Mouse (Mus musculus): ENCODE results near the gene Npas2.

The Npas2 gene

DNA sequence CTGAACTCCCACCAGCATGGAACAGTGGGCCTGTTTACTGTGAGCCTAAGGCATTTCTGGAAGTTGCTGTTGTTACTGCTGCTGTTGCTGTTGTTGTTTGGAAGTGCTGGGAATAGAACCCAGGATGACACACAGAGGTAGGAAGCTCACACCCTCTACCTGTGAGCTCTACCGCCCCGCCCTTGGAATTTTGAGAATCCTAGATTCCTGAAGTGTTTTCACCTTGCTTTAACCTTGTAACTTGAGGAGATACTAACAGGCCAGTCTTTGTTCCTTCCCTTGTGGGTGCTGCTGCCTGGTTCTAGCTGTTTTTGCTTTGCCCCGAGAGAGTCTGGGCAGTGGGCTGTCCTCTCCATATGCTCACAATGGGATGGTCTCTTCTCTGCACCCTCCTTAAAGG lies 98.5 kb downstream of the Npas2 start:
- TF ChIP-seq GATA4 (IDR thresholded peaks at IDR 0.05; ENCODE audit: insufficient replicate concordance, low read length) = no peak

DNA sequence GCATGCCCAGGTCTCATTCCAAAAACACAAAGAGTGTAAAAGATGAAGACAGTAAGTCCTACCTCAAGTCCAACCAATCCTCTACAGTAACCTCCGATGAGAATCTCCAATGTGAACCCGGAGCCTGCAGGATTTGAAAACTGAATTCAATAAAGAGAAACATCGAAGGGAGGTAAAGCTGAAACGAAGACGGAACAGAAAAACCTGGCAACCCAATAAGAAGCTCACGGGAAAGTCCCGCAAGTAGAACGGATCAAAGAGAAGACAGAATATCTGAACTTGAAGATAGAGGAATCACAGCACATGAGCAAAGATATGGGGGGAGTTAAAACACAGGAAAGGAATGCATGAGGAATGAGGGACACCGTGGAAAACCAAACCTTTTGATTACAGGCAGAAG lies 104.8 kb downstream of the Npas2 start:
- no peak for TF ChIP-seq GATA4 (IDR thresholded peaks at IDR 0.05; ENCODE audit: insufficient replicate concordance, low read length)

DNA sequence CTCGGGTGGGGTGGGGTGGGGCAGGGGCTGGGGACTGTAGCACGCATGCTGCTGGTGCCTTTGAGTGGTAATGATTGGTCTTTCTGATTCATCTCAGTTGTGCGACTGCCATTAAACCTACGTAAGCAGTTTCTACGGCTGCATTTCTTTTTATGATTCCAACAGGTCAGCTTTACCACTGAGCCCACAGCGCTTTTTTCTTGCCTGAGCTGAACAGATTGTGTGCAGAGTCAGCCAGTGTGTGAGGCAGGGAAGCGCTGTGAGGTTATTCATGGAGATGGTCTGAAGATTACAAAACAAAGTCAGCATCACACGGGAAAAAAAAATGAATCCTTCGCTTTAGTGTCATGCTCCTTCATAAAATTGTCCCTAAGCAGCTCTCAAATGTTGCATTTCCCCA lies 106.7 kb downstream of the Npas2 start:
- no peak for TF ChIP-seq GATA4 (IDR thresholded peaks at IDR 0.05; ENCODE audit: insufficient replicate concordance, low read length)

DNA sequence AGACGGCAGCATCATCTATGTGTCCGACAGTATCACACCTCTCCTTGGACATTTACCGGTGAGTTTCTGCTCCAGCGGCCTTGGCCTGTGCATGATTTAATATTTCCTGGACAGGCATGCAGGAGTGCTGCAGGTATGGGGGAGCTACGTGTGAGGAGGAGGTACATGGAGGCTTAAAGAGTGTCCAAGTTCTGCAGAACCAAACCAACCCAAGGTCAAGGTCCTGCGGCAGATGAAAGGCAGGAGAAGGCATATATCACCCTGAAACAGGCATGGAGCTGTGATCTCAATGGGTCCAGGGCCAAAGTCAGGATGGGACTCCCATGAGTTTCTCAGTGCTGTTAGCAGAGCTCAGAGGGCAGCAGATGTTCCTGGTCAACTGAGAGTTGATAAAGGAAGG lies 107.1 kb downstream of the Npas2 start:
- TF ChIP-seq GATA4 (IDR thresholded peaks at IDR 0.05; ENCODE audit: insufficient replicate concordance, low read length) = no peak

DNA sequence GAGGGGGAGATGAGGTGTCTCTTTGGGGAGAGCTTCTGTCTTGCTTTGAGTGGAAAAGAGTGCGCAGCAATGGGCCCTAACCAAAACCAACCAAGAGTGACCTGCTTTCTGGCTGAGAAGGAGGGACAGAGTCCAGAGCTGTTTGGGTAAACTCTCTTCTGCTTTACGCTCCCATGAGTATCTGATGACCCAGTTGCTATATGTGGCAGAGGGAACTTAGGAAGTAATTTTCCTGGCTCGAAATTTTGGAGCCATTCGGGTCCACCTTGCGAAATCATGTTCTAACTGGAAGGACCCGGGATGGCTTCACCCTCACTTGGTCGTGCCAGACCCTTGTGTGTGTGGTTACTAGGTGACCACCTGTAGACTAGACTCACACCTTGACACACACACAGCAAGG lies 108.7 kb downstream of the Npas2 start:
- TF ChIP-seq GATA4 (IDR thresholded peaks at IDR 0.05; ENCODE audit: insufficient replicate concordance, low read length) = no peak

DNA sequence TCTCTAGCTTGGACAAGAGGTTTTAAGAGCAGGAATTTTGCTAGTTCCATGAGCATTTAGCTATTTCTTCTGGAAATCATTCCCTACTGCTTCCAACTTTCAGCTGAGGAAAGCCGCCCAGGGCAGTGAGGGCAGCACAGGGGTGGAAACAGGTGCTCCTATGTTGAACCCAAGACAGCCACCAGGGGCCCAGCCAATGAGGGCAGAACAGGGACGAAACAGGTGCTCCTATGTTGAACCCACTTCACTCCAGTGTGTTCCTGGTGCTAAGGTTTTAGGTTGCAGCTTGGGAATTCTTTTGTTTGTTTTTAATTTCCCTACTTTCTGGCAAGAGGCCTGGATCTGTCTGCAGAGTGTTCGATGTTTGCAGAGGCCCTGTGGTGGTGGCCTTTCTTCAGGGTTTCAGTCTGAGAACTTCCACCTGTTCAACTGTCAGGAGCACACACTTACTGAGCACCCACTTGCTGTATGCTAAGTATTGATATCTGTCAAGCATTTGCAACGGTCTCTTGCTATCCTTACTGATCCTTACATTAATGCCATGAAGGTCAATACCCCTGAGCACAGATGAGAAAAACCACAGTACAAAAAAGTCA lies 109.6 kb downstream of the Npas2 start:
- no peak for TF ChIP-seq GATA4 (IDR thresholded peaks at IDR 0.05; ENCODE audit: insufficient replicate concordance, low read length)

DNA sequence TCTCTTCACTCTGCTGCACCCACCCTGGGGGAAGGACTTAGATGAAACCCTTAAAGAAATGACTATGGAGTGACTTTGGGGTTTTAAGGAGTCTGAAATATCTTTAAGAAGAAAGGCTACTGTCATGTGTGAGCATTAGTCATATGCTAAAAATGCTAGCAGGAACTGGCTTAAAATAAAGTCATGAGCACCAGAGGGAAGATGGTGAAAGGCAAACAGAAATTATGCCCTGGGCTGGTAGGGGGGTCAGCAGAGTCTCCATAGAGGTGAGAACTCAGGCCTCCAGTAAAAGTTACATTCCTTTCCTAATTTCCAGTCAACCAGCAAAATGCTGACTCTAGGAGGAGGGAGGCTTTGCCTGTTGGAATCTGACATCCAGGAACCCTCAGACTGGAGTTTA lies 113.8 kb downstream of the Npas2 start:
- no peak for TF ChIP-seq GATA4 (IDR thresholded peaks at IDR 0.05; ENCODE audit: insufficient replicate concordance, low read length)

DNA sequence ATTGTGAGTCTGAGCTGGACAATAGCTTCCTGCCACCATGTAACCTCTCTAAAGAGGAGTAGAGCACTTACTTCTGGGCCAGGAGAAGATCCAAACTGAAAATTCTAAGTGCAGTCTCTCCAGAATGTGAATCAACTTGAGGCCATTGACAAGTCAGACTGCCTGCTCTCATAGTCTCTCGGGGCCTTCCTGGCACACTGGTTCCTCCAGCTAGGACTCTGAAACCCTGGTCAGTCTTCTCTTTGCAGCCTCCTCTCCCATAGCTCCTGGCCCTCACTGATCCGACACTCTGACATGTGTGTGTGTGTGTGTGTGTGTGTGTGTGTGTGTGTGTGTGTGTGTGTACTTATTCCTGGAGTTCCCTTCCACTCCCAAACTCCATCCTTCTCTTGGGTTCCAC lies 114.4 kb downstream of the Npas2 start:
- TF ChIP-seq GATA4 (IDR thresholded peaks at IDR 0.05; ENCODE audit: insufficient replicate concordance, low read length) = no peak

DNA sequence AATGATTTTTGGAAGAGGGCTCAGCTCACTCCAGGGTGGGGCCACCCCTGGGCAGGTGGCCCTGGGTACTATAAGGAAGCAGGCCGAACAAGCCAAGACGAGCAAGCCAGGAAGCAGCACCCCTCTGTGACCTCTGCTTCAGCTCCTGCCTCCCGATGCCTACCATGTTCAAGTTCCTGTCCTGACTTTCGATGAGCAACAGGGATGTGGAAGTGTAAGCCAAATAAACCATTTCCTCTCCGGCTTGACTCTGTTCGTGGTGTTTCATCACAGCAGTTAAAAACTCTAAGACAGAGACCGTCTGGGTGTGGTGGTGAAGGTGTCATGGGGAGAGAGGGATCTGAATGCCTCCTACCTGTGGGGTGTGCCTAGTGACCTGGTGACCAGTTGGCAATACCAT lies 116.0 kb downstream of the Npas2 start:
- no peak for TF ChIP-seq GATA4 (IDR thresholded peaks at IDR 0.05; ENCODE audit: insufficient replicate concordance, low read length)

DNA sequence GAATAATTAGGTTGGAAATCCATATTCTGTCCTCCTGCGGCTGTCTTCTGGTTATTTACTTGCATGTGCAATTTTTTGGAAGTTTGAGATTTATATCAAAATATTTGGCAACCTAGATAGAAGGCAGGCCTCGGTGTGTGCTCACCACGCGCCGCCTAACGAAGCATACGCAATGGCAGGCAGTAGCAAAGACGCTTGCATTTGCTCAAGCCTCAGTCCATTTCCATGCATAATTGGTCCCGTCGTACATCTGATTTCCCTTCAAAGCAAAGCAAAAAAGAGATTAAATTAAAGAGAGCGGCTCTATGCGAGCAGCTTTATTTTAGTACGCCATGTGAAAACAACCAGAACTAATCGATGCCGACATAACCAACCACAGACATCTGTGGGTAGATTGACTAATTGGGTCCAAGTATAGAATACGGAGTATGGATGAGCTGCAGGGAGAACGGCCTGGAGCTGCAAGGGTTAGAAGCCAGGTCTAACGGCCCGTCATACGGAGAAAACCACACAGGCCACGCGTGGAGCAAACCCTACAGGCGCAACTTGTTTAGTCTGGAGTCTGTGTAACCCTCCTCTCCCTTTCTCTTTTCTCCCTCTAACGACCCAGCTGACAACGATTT lies 118.9 kb downstream of the Npas2 start:
- no peak for TF ChIP-seq GATA4 (IDR thresholded peaks at IDR 0.05; ENCODE audit: insufficient replicate concordance, low read length)

DNA sequence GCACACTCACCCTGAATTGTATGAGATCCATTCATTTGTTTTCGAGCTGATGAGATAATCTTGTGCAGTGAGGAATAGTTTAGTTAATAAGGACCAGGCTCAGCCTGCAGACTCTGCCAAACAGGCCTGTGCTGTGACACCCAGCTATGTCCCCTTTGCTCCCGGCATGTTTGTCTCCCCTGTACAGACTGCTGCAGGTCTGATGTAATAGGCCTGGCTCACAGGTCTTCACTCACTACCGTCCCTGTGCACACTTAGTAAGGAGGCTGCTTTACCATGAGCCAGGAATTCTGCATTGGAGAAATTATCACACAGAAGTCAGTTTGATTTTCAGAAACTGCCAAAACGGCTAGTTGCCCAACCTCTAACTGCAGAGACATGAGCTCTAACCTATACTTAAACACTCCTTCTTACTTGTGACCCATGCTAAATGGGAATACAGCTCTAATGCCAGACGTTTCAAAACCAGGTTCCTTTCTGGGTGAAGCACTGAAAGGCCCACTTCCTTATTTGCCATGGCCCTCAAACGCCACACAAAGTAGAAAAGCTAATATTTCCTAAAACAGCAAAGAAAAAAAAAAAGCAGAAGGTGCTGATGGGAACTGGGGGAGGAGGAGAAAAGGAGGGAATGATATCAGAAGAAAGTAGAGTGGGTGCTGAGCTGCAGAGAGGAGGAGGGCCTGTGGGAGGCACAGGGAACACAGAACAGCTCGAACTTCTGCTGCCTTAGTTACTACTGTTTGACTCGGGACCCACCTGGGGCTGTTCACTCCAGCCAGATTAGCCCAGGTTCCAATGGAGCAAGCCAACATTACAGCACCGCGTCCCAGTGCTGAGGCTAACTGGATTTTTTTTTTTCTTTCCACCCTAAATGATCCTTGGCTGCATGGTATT lies 120.1 kb downstream of the Npas2 start:
- TF ChIP-seq GATA4 (IDR thresholded peaks at IDR 0.05; ENCODE audit: insufficient replicate concordance, low read length) = no peak

DNA sequence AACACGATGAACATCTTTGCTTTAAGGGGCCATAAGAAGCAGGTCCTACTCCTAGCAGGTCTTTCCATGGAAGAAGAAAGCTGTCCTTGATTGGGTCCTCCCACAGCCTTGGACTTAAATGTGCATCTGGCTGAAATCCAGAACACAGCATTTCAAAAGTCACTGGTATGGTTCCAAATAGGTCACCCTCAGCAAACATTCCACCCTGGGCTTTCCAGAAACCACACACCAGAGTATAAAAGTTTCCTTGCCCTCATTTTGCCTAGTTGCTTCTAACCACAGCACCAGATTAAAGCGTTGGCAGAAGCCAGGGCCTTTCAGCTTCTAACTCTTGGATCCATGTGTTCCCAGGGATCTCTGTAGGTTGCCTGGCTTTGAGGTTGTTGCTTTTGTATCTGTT lies 124.4 kb downstream of the Npas2 start:
- TF ChIP-seq GATA4 (IDR thresholded peaks at IDR 0.05; ENCODE audit: insufficient replicate concordance, low read length) = no peak

DNA sequence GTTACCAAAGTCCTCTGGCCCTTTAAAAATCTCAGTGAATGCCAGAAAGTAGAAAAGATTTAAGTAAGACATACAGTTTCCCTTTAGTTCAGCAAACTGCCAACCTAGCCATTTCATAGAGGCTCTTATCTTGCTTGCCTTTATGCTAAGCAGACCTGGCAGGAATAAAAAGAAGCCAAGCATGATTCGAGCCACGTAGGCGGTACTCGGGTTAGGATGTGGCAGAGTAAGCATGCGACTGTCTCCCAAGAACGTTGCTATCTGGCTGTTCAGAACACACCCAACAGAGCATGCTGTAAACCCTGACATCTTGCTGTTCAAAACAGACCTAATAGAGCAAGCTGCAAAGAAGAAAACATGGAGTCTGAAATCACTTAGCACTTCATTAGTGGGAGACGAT lies 125.3 kb downstream of the Npas2 start:
- no peak for TF ChIP-seq GATA4 (IDR thresholded peaks at IDR 0.05; ENCODE audit: insufficient replicate concordance, low read length)

DNA sequence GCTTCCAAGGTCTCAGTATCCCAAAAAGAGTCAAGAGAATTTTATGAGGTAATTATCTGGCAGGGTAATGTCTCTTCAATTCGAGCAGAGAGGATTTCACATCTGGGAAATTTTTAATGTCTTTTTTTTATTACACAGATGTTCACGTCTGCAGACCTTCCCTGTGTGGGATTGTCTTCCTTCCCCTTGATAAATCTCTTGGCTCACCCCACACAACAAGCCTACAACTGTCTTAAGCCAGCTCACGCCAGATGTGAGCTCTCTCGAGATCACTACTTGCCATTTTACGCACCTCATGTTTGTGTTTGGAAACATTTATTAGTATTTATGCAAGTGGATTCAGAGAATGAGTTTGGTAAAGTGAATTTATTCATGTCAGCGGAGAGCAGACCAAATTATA lies 128.4 kb downstream of the Npas2 start:
- TF ChIP-seq GATA4 (IDR thresholded peaks at IDR 0.05; ENCODE audit: insufficient replicate concordance, low read length) = no peak

DNA sequence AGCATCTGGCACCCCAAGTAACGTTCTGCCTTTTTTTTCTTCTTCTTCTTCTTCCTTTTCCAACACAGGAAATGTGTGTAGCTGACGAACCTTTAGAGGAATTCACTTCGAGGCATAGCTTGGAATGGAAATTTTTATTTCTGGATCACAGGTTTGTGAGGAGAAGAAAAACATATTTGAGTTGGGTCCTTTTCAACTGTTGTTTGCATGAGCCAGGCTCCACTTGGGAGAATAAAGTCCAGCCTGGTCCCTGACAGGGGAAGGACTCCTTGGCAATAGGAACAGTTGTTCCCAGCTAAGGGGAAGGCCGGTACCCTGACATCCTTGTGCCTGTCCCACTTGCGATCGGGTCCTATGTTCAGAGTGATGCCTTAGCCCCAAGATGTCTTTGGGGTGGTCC lies 131.7 kb downstream of the Npas2 start:
- no peak for TF ChIP-seq GATA4 (IDR thresholded peaks at IDR 0.05; ENCODE audit: insufficient replicate concordance, low read length)

DNA sequence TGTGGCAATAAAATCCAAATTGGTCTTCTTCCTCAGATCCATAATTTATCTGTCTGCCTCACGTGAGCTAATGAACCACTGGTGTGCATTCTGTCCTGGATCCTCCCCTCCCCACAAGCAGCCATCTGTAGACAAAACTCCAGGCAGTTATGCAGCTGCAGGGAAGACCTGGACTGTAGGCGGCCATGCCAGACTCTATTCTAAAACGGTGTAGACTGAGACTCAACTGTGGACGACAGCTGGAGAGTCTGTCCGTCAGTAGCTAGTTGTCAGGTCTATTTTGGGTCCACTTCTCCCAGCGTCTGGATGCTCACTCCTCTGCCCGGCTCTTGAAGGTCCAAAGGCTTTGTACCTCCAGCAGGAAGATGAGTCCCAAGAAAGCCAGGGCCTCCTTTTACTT lies 134.0 kb downstream of the Npas2 start:
- TF ChIP-seq GATA4 (IDR thresholded peaks at IDR 0.05; ENCODE audit: insufficient replicate concordance, low read length) = no peak
